Mouse (Mus musculus) gastrocnemius, adult 18-20 months (tissue): ENCODE measurements at regions not wholly inside any gene's neighbourhood (a gene's known extent, or its start where the extent isn't known, plus 50 kb on each side); places are given as distances from the start of the nearest gene placed in this dataset.

Experiments used
- DNase-seq: peaks from one replicate; pipeline ENCODE4 v3.0.0; 2021; ENCODE audit warnings: low spot score

DNA sequence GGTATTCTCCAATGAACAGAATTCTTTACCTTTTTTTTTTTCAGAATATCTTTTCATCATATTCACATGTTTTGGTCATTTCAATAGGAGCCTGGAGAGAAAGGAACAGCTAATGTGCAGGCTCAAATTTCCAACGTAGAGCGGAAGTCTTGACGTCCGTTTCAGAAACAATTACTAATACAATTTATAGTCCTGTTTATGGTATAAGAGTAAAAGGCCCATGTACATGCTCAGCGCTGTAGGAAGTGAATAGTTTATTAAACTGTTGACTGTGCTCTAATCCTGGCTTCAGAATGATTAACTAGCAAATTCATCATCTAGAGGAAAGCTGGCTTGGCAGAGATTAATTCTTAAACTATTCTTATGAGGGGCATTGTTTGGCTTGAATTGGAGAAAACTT lies 142.1 kb downstream of the Pik3r1 start:
- no peak for DNase-seq

DNA sequence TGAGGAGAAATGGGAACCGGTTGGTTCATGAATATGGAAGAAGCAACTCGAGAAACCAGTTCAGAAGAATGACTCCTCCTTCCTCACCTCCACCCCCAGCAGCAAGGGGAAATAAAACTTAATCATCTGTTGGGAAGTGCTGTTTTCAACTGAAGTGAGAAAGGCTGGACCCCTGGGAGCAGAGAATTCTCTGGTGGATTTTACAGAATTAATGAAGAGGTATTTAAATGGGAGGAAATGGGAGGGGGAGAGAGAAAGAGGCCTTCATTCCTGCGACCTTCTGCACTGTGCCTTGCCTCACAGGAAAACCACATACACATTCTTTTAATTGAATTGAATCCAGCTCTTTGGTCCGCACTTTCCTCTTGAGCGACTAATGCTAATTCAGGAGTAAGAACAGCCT lies 143.8 kb downstream of the Pik3r1 start:
- DNase-seq = no peak

- DNase-seq = no peak
Observed at GRCm38 (mm10) chr13:101622649-101623048, 145.4 kb downstream of the Pik3r1 start.

DNA sequence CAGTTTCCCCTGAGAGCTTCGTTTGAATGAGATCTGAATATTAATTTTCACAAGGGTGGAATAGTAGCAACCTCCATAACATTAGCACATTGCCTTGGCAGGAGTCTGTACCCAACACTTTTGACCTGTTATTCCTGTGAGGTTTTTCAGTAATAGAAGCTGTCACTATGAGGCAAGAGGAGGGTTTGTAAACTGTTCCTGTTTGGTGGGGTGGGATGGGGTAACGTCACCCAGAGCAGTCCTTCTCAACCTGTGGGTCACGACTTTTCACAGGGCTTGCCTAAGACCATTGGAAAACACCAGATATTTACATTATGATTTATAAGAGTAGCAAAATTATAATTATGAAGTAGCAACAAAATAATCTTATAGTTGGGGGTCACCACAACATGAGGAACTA lies 147.4 kb downstream of the Pik3r1 start:
- no peak for DNase-seq

DNA sequence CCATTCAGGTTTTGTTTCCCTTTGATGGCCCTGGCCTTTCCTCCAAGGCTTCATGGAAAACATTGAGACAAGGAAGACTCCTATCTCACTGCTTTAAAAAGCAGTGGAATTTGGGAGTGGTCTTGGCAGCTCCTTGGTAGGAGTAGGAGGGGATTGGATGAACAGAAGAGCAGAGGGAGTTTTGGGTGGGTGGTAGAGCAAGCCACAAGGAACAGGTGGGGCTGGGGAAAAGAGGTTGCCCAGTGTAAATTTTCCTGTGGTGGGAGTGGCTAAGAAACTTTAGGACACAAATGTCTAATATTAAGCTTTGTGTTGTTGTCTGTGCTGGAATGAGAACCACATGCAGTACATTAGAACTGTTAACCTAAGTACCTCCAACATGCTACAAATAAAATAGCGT lies 148.9 kb downstream of the Pik3r1 start:
- no peak for DNase-seq

GRCm38 (mm10) chr13:101612786-101613185 lies 155.2 kb downstream of the Pik3r1 start:
- DNase-seq = peak; percentile 11

DNA sequence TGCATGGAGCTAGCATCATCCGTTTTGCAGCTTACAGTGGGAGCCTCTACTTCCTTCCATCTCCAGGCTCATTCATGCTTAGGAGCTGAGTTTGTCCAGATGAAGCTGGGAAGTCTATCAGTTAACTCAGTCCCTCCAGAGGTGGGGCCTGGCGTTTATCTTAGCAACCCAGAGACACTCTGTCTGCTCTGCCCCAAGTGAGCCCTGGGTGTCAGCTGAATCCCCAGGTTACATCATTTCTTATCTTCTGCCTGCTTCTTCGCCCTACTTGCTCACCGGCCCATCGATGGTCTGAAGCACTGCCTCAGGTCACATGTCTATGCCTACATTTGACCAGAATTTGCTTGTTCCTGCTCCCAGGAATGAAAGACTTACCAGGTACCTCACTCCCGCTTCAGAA lies 156.3 kb downstream of the Pik3r1 start:
- DNase-seq = no peak

GRCm38 (mm10) chr13:101606184-101606730 lies 161.8 kb downstream of the Pik3r1 start:
- DNase-seq = no peak

DNA sequence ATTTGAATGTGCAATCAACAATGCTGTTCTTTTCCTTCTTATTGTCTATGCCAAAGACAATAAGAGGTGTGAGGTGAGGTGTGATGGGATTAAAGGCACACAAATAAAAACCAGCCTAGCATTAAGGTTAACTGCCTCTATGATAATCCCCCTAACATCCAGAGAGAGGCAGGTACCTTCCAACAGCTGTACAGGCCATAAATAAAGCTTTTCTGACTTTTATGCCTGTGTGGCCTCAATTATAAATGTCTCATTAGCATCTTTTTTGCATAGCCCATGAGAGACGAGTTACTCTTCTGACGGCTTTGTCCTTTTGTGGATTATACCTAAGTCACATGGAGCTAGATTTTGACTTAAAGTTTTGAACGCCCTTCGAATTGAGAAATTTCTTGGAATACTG lies 162.3 kb downstream of the Pik3r1 start:
- DNase-seq = no peak

DNA sequence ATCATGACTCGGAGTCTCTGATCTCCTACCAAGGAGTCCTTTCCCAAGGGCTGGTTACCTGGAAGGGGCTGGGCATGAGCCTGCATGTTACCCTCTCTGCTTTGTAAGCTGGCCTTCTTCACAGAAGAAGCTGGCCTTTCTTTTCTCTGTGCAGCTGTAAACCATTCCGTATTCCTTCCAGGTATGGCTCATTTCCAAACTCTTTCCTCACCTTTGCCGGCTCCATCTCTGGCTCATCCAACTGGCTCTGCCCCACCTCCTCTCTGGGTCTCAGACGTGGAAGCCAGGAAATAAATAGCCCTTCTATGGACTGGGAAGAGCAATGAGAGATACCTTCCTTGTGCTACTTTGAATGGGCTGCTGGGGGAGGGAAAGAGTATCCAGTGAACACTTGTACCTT lies 163.0 kb downstream of the Pik3r1 start:
- DNase-seq = no peak

- DNase-seq = no peak
Observed at GRCm38 (mm10) chr13:101598126-101598485, 169.9 kb downstream of the Pik3r1 start.

DNA sequence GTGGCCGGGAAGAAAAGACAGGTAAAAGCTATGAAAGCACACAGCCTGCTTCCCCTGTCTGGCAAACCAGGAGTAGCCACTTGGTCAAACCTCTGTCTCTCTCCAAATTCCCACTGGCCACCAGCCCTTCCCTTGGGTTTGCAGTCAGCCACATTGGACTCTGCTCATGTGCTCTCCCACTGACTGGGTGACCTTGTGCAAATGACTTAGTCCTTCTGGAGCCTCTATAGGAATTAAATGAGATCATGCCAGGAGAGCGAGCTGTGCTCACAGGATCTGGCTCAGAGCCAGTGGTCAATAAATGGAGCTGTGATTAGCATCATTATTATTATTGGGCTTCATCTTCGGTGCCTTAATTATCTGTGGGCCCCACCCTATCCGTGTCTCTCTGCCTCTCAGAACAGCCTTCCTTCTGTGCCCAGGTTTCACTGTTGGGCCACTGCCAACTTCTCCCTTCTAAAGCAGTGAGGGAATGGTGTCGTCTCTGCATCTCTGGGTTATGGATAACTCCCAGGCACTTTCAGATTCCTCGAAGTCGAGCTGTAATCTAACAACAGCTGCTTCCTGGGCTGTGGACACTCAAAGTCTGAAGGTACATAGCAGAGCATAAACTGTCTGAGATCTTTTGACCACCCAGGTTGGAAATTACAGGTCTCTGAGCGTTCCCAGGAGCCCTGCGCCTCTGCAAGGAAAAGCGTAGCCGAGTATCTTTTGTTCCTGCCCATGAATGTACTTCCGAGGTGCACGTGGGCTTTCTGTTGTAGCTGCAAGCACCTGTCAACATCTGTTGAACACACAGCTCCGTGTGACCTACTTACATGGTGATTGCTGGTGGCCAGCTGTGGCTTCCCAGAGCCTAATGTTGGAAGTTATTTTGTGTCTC lies 170.5 kb downstream of the Pik3r1 start:
- DNase-seq = no peak

DNA sequence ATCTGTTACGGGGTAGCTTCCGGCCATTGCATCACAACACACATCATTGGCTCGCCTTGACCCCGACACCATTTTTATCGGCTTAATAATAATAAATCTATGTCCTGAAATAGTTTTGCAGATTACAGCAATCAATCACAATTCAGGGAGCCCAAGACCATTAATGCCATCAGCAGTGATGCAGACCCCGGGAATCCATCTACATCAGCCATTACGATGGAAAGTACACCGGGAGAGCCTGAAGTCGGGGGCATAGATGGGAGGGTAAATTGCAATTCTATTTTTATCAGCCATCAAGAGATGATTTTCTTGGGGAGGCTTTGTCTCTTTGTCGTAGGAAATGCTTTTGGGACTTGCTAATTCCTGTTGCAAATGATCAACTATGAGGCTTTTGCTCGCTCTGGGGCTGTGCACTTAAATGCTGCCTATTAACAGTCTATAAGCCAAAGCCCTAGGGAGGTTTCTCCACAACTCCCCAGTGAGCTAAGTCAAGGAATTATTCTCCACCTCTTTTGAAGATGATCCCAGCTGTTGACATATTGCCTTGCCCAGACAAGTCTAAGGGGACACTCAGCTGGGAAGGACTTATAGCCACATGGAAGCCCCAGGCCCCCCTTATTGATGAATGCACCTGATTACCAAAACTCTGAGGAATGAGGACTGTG lies 173.4 kb downstream of the Pik3r1 start:
- no peak for DNase-seq

- no peak for DNase-seq
Observed at GRCm38 (mm10) chr13:101592355-101592754, 175.7 kb downstream of the Pik3r1 start.

DNA sequence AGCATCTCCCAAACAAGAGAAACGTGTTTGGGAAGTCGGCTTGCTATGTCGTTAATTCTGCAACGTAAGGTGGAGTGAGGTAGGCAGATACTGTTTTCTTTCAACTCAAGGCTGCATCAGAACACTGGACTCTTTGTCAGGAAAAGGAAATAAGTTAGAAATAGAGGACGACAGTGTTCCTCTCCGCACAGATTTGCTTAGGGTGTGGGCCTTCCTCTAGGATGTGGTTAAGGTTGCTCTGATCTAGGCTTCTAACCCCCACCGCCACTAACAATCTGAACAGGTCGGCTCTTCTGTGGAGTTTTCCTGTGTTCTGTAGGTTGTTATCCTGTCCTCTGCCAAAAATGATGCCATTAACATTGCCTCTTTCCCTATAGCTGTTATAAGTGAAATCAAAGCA lies 179.1 kb downstream of the Pik3r1 start:
- DNase-seq = no peak

GRCm38 (mm10) chr13:101586787-101587186 lies 181.2 kb downstream of the Pik3r1 start:
- DNase-seq = no peak

DNA sequence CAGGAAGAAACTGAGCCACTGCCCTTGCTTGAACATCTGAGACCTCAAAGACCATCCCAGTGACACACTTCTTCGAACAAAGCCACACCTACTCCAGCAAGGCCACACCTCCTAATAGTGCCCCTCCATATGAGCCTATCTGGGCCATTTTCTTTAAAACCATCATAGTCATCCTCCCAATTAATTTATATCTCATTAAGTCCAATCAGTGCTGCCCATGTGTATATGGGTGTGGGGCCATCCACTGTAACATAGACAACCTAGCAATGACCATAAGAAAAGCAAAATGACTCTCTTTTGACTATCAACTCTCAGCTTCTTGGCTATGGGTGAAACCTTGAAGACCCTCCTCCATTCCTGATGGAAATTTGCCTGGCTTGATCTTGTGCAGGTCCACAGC lies 191.5 kb downstream of the Pik3r1 start:
- no peak for DNase-seq

DNA sequence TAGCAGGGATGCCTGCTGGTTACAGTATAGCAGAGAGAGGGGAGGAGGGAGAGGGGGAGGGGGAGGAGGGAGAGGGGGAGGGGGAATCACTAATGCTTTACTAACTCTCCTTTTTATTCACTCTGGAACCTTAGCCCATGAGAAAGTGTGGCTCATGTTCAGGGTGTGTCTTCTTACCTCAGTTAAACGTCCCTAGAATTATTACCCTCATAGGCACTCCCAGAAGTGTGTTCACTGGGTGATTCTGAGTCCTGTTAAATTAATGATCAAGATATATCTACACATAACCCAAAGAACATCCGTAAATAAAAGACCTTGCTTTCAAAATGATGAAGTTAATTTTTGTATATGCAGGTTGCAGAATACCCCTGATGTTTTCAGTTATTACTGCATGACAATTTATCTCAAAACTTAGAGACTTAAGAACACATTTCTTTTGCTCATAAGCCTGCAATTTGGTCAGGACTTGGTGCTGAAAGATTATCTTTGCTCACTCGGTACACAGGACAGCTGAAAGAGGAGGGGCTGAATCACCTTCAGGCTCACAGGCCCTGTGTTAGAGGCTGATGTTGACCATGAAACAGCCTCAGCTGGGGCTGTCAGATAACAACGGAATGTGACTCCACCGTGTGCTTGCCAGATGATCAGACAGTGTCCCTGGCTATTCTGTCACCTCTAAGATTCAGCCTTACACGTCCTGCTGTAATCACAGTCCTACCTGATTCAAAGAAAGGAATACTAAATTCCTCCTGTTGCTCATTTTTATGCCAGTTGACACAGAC lies 195.0 kb downstream of the Pik3r1 start:
- DNase-seq = no peak

- no peak for DNase-seq
Observed at GRCm38 (mm10) chr13:101572246-101572645, 195.8 kb downstream of the Pik3r1 start.

DNA sequence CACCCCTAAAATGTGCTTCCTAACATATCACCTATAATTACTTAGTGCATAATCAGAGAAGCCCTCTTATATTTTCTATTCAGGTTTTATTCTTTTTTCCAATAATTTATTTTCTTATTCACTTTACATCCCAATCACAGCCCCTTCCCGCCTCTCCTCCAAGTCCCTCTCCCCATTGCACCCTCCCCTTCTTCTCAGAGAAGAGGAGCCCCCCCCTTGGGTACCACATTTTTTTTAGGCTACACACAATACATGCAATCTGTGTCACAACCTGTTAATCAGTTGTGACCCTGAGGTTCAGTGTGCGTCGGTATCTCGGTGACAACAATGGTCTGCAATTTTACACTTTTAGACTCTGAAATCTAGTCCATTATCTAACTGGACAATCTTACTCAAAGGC lies 198.0 kb downstream of the Pik3r1 start:
- DNase-seq = no peak

GRCm38 (mm10) chr13:101568985-101569631 lies 198.9 kb downstream of the Pik3r1 start:
- DNase-seq = no peak

- no peak for DNase-seq
Observed at GRCm38 (mm10) chr13:101565323-101565722, 202.7 kb downstream of the Pik3r1 start.
